Mouse (Mus musculus) megakaryocyte-erythroid progenitor cell, adult 5-6 weeks (primary cell): ENCODE results near the gene Scamp5. TPM values are rescaled to one million over a fixed set of nuclear protein-coding genes. Genes with fewer than 3 reads are reported as not detected.
A peak's percentile ranks its signal among the peaks of the same experiment; 100 is the strongest.

Source experiments
- ATAC-seq: replicated peaks from 2 replicates; pipeline ENCODE4 v1.8.0; 2016; ENCODE audit warnings: mild to moderate bottlenecking, inconsistent platforms; ENCODE audit not compliant: severe bottlenecking, poor library complexity, low FRiP score, low TSS enrichment
- total RNA-seq, 2 experiments: library from RNA; stranded (forward) in 1 of 2; stranded (reverse) in 1 of 2; fragments of 200-1000, 215-1000 nt in 1 of 2; fragments of >200 nt in 1 of 2; fragmentation: Nextera tagmentation in 1 of 2; gene quantifications; 2 replicates each; pipeline ENCODE4 v1.2.3; 2014 to 2017

Scamp5 gene
- total RNA-seq (2014; fragmentation: Nextera tagmentation) (not detected in 2 replicates), total RNA-seq (2017) (not detected in 2 replicates)

- peak; percentile 89 for ATAC-seq
Observed at GRCm38 (mm10) chr9:57467896-57468549, at the start of gene Scamp5. TSS of gene Scamp5 (minus strand) at chr9:57468060.

GRCm38 (mm10) chr9:57517113-57517512 lies 49.3 kb upstream of the Scamp5 start:
- peak; percentile 54 for ATAC-seq

GRCm38 (mm10) chr9:57510577-57510976 lies 42.7 kb upstream of the Scamp5 start:
- no peak for ATAC-seq

- ATAC-seq: peak; percentile 98
Observed at GRCm38 (mm10) chr9:57505700-57506099, 37.8 kb upstream of the Scamp5 start.

GRCm38 (mm10) chr9:57504891-57505290 lies 37.0 kb upstream of the Scamp5 start:
- ATAC-seq: no peak

GRCm38 (mm10) chr9:57504381-57504700 lies 36.5 kb upstream of the Scamp5 start:
- no peak for ATAC-seq

- ATAC-seq: no peak
Observed at GRCm38 (mm10) chr9:57503622-57504380, 35.9 kb upstream of the Scamp5 start, which contains the start of gene Rpp25. TSS of gene Rpp25 (plus strand) at chr9:57504026.

GRCm38 (mm10) chr9:57502911-57503621 lies 35.2 kb upstream of the Scamp5 start:
- no peak for ATAC-seq

- ATAC-seq: no peak
Observed at GRCm38 (mm10) chr9:57501861-57502260, 34.0 kb upstream of the Scamp5 start.

GRCm38 (mm10) chr9:57501452-57501851 lies 33.6 kb upstream of the Scamp5 start:
- ATAC-seq: no peak

GRCm38 (mm10) chr9:57498536-57498935 lies 30.7 kb upstream of the Scamp5 start:
- ATAC-seq: no peak

GRCm38 (mm10) chr9:57497236-57497635 lies 29.4 kb upstream of the Scamp5 start:
- no peak for ATAC-seq

GRCm38 (mm10) chr9:57494970-57495369 lies 27.1 kb upstream of the Scamp5 start:
- ATAC-seq: no peak

- ATAC-seq: no peak
Observed at GRCm38 (mm10) chr9:57493532-57493931, 25.7 kb upstream of the Scamp5 start.

- no peak for ATAC-seq
Observed at GRCm38 (mm10) chr9:57487807-57488206, 19.9 kb upstream of the Scamp5 start.

- peak; percentile 75 for ATAC-seq
Observed at GRCm38 (mm10) chr9:57485774-57486173, 17.9 kb upstream of the Scamp5 start.

GRCm38 (mm10) chr9:57468914-57469313 lies 1.1 kb upstream of the Scamp5 start:
- ATAC-seq: no peak

- ATAC-seq: no peak
Observed at GRCm38 (mm10) chr9:57467271-57467771, 539 bp downstream of the Scamp5 start.

GRCm38 (mm10) chr9:57466101-57466500 lies 1.8 kb downstream of the Scamp5 start:
- no peak for ATAC-seq

- no peak for ATAC-seq
Observed at GRCm38 (mm10) chr9:57462866-57463265, 5.0 kb downstream of the Scamp5 start.
